Mouse (Mus musculus) megakaryocyte, embryonic 14.5 days (primary cell): ENCODE results near the gene Rmdn2.

ENCODE experiments used
- FLI1 ChIP-seq: IDR thresholded peaks from 2 replicates; pipeline ENCODE4 v1.6.1; 2012; ENCODE audit warnings: low read length, inconsistent platforms, mixed read lengths
- GATA1 ChIP-seq: IDR thresholded peaks from 3 replicates; pipeline ENCODE4 v1.6.1; 2012; ENCODE audit warnings: mixed read lengths, low read length, inconsistent platforms, borderline replicate concordance

DNA sequence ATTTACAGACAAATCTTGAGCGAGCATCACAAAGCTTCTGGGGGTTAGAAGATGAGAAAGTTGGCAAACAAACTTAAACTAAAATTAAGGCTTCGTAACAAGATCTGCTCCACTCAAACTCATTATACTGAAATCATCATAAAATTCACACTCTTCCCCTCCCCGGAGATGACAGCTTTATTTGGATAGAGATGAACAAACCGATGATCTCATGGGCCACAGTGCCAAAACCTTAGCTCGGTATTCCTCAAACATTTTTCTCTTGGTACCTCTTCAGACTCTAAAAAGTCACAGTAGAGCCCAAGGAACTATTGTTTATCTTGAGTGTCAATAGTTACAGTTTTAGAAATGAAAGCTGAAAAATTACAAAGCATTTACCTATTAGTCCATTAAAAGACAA is 115.0 kb downstream of the Rmdn2 start:
- TF ChIP-seq GATA1 (no peak), FLI1 (no peak)
